Mouse (Mus musculus): ENCODE measurements at regions not wholly inside any gene's neighbourhood (a gene's known extent, or its start where the extent isn't known, plus 50 kb on each side); places are given as distances from the start of the nearest gene placed in this dataset.
A peak's percentile ranks its signal among the peaks of the same experiment; 100 is the strongest.

DNA sequence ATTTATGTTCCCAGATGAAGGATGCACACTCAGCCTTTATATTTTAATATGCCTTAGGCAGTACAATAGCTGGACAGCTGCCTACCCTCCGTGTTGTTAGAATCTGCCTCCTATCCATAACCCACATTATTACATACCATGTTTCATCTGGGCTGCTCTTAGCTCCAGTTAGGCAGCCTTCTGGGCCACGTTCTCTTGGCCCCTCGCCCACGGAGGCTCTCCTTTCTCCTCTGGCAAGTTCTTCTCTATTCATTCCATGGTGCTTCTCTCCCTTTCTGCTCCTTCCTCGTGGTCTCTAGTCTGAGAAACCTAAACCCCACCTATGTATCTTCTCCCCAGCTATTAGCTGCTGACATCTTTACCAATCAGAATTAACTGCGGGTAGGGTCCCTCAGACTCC is 152.7 kb upstream of the Hs6st1 start:
- WGBS, result 78% methylated on average over 6 of the region's 6 CpGs
- Histone ChIP-seq H3K9me3 (ENCODE audit: control insufficient read depth, low read length) (no peaks in the 10 kb centered on the region), H3K9ac (ENCODE audit: low read length) (no peak overlapping the region), H3K27ac (replicated peaks) (no peak overlapping the region), H3K36me3 (ENCODE audit: control insufficient read depth, insufficient read depth, low read length) (no peaks in the 10 kb centered on the region), H3K4me1 (replicated peaks; ENCODE audit: control insufficient read depth, insufficient read depth) (no peaks in the 10 kb centered on the region), H3K27me3 (ENCODE audit: control insufficient read depth, insufficient read depth, low read length) (no peaks in the 10 kb centered on the region), H3K4me3 (ENCODE audit: low read depth, low read length) (no peak overlapping the region), H3K4me2 (replicated peaks; ENCODE audit: low read depth) (no peak overlapping the region)
- TF ChIP-seq CTCF (IDR thresholded peaks at IDR 0.05; ENCODE audit: low read depth) (no peak), EP300 (optimal IDR thresholded peaks at IDR 0.05) (no peak)
- ATAC-seq (ENCODE audit: low FRiP score, low TSS enrichment), result no peak
- no peak for DNase-seq (ENCODE audit: low spot score)

GRCm38 (mm10) chr1:35919840-35920734 is 148.1 kb upstream of the Hs6st1 start:
- no peak for ATAC-seq (ENCODE audit: low FRiP score, low TSS enrichment)
- no peak overlapping the region for H3K27ac ChIP-seq (replicated peaks)
- H3K27me3 ChIP-seq (ENCODE audit: control insufficient read depth, insufficient read depth, low read length), result no peaks in the 10 kb centered on the region
- TF ChIP-seq CTCF (IDR thresholded peaks at IDR 0.05; ENCODE audit: low read depth) (no peak), EP300 (optimal IDR thresholded peaks at IDR 0.05) (no peak)
- DNase-seq (ENCODE audit: low spot score), result no peak
- no peak overlapping the region for H3K4me3 ChIP-seq (ENCODE audit: low read depth, low read length)
- no peak overlapping the region for H3K4me2 ChIP-seq (replicated peaks; ENCODE audit: low read depth)
- no peaks in the 10 kb centered on the region for H3K36me3 ChIP-seq (ENCODE audit: control insufficient read depth, insufficient read depth, low read length)
- H3K4me1 ChIP-seq (replicated peaks; ENCODE audit: control insufficient read depth, insufficient read depth), result no peaks in the 10 kb centered on the region
- H3K9ac ChIP-seq (ENCODE audit: low read length), result no peak overlapping the region
- 71% methylated on average over 12 of the region's 12 CpGs for WGBS
- H3K9me3 ChIP-seq (ENCODE audit: control insufficient read depth, low read length), result no peaks in the 10 kb centered on the region

- WGBS, result 82% methylated on average over 4 of the region's 4 CpGs
Observed at GRCm38 (mm10) chr1:35924796-35925195, 143.4 kb upstream of the Hs6st1 start.

DNA sequence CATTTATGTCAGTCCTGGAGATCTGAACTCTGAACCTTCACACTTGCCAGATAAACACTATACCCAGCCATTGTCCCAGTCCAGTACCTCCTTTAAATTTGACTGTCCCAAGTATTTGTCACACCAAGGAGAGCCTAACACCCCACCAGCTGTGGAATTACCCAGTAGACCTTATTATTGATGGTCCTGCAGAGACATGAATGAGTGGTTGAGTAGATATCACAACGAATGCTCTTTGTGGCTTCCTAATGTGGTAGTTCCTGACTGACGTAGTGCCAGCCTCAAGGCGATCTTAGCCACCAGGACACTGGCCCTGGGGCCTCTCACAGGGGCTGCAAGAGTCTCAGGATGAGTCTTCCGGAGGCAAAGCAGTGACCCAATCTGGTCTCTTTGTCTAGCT is 142.9 kb upstream of the Hs6st1 start:
- Histone ChIP-seq H3K27ac (replicated peaks) (no peak overlapping the region), H3K4me2 (replicated peaks; ENCODE audit: low read depth) (no peak overlapping the region), H3K4me1 (replicated peaks; ENCODE audit: control insufficient read depth, insufficient read depth) (peaks cover 8% of the 10 kb centered on the region), H3K36me3 (ENCODE audit: control insufficient read depth, insufficient read depth, low read length) (no peaks in the 10 kb centered on the region), H3K9ac (ENCODE audit: low read length) (no peak overlapping the region), H3K27me3 (ENCODE audit: control insufficient read depth, insufficient read depth, low read length) (no peaks in the 10 kb centered on the region), H3K9me3 (ENCODE audit: control insufficient read depth, low read length) (no peaks in the 10 kb centered on the region), H3K4me3 (ENCODE audit: low read depth, low read length) (no peak overlapping the region)
- 90% methylated on average over 4 of the region's 4 CpGs for WGBS
- TF ChIP-seq EP300 (optimal IDR thresholded peaks at IDR 0.05) (no peak), CTCF (IDR thresholded peaks at IDR 0.05; ENCODE audit: low read depth) (no peak)
- DNase-seq (ENCODE audit: low spot score), result no peak
- ATAC-seq (ENCODE audit: low FRiP score, low TSS enrichment), result no peak

More at GRCm38 (mm10) chr1:35924796-35925195, 143.4 kb upstream of the Hs6st1 start:
- Histone ChIP-seq H3K4me1 (replicated peaks; ENCODE audit: control insufficient read depth, insufficient read depth) (peaks cover 8% of the 10 kb centered on the region), H3K36me3 (ENCODE audit: control insufficient read depth, insufficient read depth, low read length) (no peaks in the 10 kb centered on the region), H3K4me3 (ENCODE audit: low read depth, low read length) (no peak overlapping the region), H3K4me2 (replicated peaks; ENCODE audit: low read depth) (no peak overlapping the region), H3K27ac (replicated peaks) (no peak overlapping the region), H3K9ac (ENCODE audit: low read length) (no peak overlapping the region), H3K9me3 (ENCODE audit: control insufficient read depth, low read length) (no peaks in the 10 kb centered on the region), H3K27me3 (ENCODE audit: control insufficient read depth, insufficient read depth, low read length) (no peaks in the 10 kb centered on the region)
- no peak for ATAC-seq (ENCODE audit: low FRiP score, low TSS enrichment)
- TF ChIP-seq EP300 (optimal IDR thresholded peaks at IDR 0.05), result no peak
- no peak for DNase-seq (ENCODE audit: low spot score)

DNA sequence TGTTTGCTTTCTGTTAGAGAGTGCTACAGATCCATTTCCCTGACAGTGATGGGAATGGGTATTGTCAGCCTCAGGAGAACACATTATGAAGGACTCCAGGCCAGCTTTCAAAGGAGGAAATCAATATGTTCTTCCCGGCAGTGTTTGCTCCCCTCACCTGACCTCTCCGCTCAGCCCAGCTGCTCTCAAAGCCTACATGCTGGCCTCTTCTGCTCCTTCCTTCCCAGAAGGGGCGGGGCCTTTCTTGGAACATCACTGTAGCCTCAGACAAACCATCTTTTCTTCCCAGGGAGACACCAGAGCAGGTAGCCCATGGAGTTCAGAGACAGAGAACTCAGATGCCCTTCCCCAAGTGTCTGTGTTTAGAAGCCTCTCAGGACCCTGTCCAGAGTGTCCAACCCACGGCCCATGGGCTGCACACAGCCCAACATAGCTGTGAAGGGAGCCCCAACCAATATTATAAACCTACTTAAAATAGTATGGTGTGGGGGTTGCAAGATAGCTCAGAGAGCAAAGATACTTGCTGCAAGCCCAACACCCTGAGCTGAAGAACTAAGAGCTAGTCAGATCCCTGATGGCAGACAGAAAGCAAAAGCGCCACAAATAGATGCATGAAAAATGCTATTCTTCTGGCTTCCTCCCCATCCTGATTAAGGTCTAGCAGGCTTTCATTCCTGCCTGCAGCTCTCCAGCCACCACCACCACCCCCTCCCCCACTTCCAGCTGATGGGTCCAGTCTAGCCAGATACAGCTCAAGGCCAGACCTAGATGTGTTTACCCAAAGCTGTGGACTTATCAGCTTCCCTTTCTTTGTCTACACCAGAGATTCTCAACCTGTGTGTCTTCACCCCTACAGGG is 141.8 kb upstream of the Hs6st1 start:
- H3K27ac ChIP-seq (replicated peaks), result 0 out of 2 replicates have a peak overlapping the region, but pooled peaks have one; percentile 30
- peak; percentile 28 for DNase-seq (ENCODE audit: low spot score)

More for the DNA sequence above, 141.8 kb upstream of the Hs6st1 start:
- Histone ChIP-seq H3K27me3 (ENCODE audit: control insufficient read depth, insufficient read depth, low read length) (no peaks in the 10 kb centered on the region), H3K36me3 (ENCODE audit: control insufficient read depth, insufficient read depth, low read length) (no peaks in the 10 kb centered on the region), H3K4me3 (ENCODE audit: low read depth, low read length) (no peak overlapping the region), H3K4me1 (replicated peaks; ENCODE audit: control insufficient read depth, insufficient read depth) (peaks cover 8% of the 10 kb centered on the region), H3K9me3 (ENCODE audit: control insufficient read depth, low read length) (no peaks in the 10 kb centered on the region), H3K9ac (ENCODE audit: low read length) (no peak overlapping the region), H3K4me2 (replicated peaks; ENCODE audit: low read depth) (no peak overlapping the region)
- ATAC-seq (ENCODE audit: low FRiP score, low TSS enrichment), result peak; percentile 29; the same call in 1 of the 2 replicates
- 33% methylated on average over 5 of the region's 5 CpGs for WGBS
- TF ChIP-seq CTCF (IDR thresholded peaks at IDR 0.05; ENCODE audit: low read depth) (no peak), EP300 (optimal IDR thresholded peaks at IDR 0.05) (no peak)

All from stomach, postnatal 0 days (tissue).